Mouse (Mus musculus) midbrain, embryonic 15.5 days (tissue): ENCODE results near the gene Rasl11a. TPM values are rescaled to one million over a fixed set of nuclear protein-coding genes. Genes with fewer than 3 reads are reported as not detected.
A peak's percentile ranks its signal among the peaks of the same experiment; 100 is the strongest.
"Not testable (repeated sequence)": the region's sequence is repeated elsewhere in the genome, so short reads cannot be mapped to it uniquely, and the experiment has no call there.

ENCODE experiments used
- ATAC-seq: fragments of 200-750 bp; cut with Nextera tagmentation; replicated peaks from 2 replicates; pipeline ENCODE4 v1.8.0; 2017; ENCODE audit warnings: moderate TSS enrichment
- H3K27ac ChIP-seq: fragments of 300-500 bp; sonication (generic); 2 replicates; pipeline ENCODE4 v1.5.1; 2015; ENCODE audit warnings: mild to moderate bottlenecking, inconsistent platforms
- H3K27me3 ChIP-seq: fragments of 300-500 bp; sonication (generic); replicated peaks from 2 replicates; pipeline ENCODE4 v1.6.1; 2015; ENCODE audit warnings: inconsistent platforms
- H3K36me3 ChIP-seq: fragments of 300-500 bp; sonication (generic); replicated peaks from 2 replicates; pipeline ENCODE4 v1.6.1; 2015; ENCODE audit warnings: inconsistent platforms
- H3K4me1 ChIP-seq: fragments of 300-500 bp; sonication (generic); 2 replicates; pipeline ENCODE4 v1.6.1; 2015; ENCODE audit warnings: inconsistent platforms
- H3K4me2 ChIP-seq: fragments of 300-500 bp; sonication (generic); 2 replicates; pipeline ENCODE4 v1.6.1; 2015; ENCODE audit warnings: inconsistent platforms, mild to moderate bottlenecking, moderate library complexity
- H3K4me3 ChIP-seq: fragments of 300-500 bp; sonication (generic); 2 replicates; pipeline ENCODE4 v1.5.1; 2015; ENCODE audit warnings: mild to moderate bottlenecking, inconsistent platforms
- H3K9ac ChIP-seq: fragments of 300-500 bp; sonication (generic); 2 replicates; pipeline ENCODE4 v1.6.1; 2015; ENCODE audit warnings: mild to moderate bottlenecking, inconsistent platforms
- H3K9me3 ChIP-seq: fragments of 300-500 bp; sonication (generic); 2 replicates; pipeline ENCODE4 v1.6.1; 2016; ENCODE audit warnings: inconsistent platforms
- WGBS: fragments of 180-500 bp; shearing (Covaris S2); methylation state at CpG from one replicate; pipeline ENCODE4 v1.1.7; 2015; ENCODE audit warnings: mixed read lengths; 5-methylcytosine and 5-hydroxymethylcytosine counted together
- polyA plus RNA-seq: library from polyadenylated mRNA; unstranded; fragments of >200 nt; fragmentation: Nextera tagmentation; extraction: Ambion mirVana; gene quantifications from 2 replicates; pipeline ENCODE4 v1.2.1, GENCODE M21; 2015

Rasl11a gene
- polyA plus RNA-seq, 1 experiment from 2014 or later, result 7.4 TPM

DNA sequence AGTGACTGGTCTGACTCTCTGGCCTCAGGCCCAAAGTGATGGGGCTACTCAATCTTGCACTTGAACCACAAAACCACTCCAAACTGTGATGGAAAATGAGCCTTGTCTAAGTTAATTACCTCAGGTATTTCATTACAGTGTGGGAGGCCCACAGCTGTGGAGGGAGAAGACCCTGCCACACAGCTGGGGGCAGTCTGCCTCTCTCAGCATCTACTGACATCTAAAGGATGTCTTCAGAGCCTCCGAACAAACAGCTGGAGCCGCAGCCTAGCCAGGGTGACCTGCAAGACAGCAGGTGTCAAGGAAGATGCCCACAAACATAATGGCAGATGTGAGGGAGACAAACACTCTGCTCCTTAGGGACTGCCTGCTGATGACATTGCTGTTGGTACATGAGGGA is 31.2 kb downstream of the Rasl11a start:
- 79% methylated on average over 2 of the region's 2 CpGs for WGBS
- Histone ChIP-seq H3K36me3 (no peaks in the 10 kb centered on the region), H3K9ac (no peak overlapping the region), H3K27ac (no peak overlapping the region), H3K27me3 (no peaks in the 10 kb centered on the region), H3K4me3 (no peak overlapping the region), H3K4me1 (no peaks in the 10 kb centered on the region), H3K4me2 (no peak overlapping the region), H3K9me3 (no peaks in the 10 kb centered on the region)
- ATAC-seq, result no peak

DNA sequence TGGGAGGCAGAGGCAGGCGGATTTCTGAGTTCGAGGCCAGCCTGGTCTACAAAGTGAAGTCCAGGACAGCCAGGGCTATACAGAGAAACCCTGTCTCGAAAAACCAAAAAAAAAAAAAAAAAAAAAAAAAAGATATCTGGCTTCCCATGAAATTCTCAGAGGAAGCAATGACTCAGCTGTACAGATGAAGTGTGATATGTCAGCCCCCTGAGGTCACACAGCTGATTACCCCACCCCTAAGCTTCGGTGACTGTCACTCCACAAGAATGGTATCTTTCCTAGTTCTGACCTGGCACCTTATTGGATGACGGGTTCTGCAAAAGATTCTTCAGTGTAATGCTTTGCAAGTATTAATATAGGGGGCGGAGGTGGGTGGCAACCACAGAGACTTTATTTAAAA is 33.0 kb downstream of the Rasl11a start:
- H3K9me3 ChIP-seq, H3K4me2 ChIP-seq, H3K4me3 ChIP-seq, H3K4me1 ChIP-seq, H3K9ac ChIP-seq, H3K27me3 ChIP-seq, ATAC-seq, H3K27ac ChIP-seq, H3K36me3 ChIP-seq: not testable (repeated sequence)
- 76% methylated on average over 5 of the region's 6 CpGs for WGBS

DNA sequence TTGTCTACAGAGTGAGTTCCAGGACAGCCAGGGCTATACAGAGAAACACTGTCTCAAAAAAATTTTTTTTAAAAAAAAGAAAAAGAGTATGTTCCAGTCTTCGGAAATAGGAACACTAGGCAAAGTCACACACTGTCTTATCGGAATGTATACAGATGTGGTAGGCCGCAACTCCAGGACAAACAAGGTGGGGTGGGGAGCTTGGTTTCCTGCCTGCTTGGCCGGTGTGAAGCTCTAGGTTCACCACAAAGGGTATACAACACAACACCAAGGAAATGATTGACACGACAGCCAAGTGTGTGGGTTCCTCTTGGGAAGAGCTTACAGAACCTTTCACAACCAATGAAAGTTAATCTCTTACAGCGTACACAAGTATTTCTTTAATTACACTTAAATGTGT is 37.4 kb downstream of the Rasl11a start:
- no peak overlapping the region for H3K4me2 ChIP-seq
- H3K36me3 ChIP-seq, result no peaks in the 10 kb centered on the region
- H3K4me1 ChIP-seq, result no peaks in the 10 kb centered on the region
- no peak overlapping the region for H3K27ac ChIP-seq
- no peaks in the 10 kb centered on the region for H3K27me3 ChIP-seq
- no peak overlapping the region for H3K4me3 ChIP-seq
- no peak for ATAC-seq
- H3K9ac ChIP-seq, result no peak overlapping the region
- H3K9me3 ChIP-seq, result no peaks in the 10 kb centered on the region
- 90% methylated on average over 6 of the region's 6 CpGs for WGBS

GRCm38 (mm10) chr5:146883053-146883452 is 38.2 kb downstream of the Rasl11a start:
- Histone ChIP-seq H3K27ac (no peak overlapping the region), H3K36me3 (no peaks in the 10 kb centered on the region), H3K4me3 (no peak overlapping the region), H3K27me3 (no peaks in the 10 kb centered on the region), H3K9ac (no peak overlapping the region), H3K9me3 (no peaks in the 10 kb centered on the region), H3K4me1 (no peaks in the 10 kb centered on the region), H3K4me2 (no peak overlapping the region)
- no peak for ATAC-seq
- WGBS, result 78% methylated on average over 7 of the region's 7 CpGs

DNA sequence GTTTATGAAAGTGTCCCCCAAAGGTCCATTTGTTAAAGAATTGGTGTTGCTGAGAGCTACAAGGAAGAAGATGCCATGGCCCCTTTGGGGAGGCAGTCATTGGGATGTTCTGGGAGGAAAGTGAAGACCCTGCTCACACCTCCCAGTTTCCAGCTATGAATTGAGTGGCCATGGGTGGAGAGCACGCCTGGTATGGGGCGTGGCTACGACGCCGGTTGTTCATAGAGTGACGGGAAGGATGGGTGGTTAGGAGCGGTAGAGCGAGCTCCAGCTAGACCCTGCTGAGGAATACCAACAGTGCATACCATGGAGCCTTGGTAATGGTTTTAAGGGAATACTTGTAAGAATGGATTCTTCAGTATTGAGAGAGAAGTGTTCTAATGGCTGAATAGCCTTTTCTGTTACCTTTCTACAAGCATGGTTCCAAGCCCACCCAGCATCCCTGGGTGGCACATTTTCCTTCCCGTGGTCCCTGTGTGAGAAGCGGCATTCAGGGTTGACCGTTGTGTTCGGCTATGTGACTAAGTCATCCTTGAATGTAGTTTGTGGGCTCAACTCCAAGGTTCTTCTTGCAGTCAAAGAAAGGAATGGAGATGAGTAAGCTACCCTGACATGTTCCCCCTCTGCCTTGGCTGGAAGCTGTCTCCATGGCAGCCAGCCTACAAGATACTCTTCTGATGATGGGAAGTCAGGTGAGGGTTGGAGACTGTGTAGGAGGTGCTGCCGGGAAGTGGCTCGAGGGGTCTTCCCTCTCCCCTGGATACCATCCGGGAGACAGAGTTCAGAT is 38.8 kb downstream of the Rasl11a start:
- H3K27ac ChIP-seq, result no peak overlapping the region
- no peaks in the 10 kb centered on the region for H3K4me1 ChIP-seq
- no peaks in the 10 kb centered on the region for H3K36me3 ChIP-seq
- H3K9ac ChIP-seq, result no peak overlapping the region
- no peaks in the 10 kb centered on the region for H3K27me3 ChIP-seq
- H3K4me3 ChIP-seq, result no peak overlapping the region
- ATAC-seq, result no peak
- WGBS, result 88% methylated on average over 15 of the region's 15 CpGs
- no peaks in the 10 kb centered on the region for H3K9me3 ChIP-seq
- no peak overlapping the region for H3K4me2 ChIP-seq

GRCm38 (mm10) chr5:146891127-146891526 is 46.3 kb downstream of the Rasl11a start:
- 12% methylated on average over 14 of the region's 14 CpGs for WGBS
- H3K4me3 ChIP-seq, result no peak overlapping the region
- H3K27ac ChIP-seq, result no peak overlapping the region
- 0 out of 2 replicates have a peak overlapping the region, but pooled peaks have one; percentile 13 for H3K4me2 ChIP-seq
- H3K9me3 ChIP-seq, result no peaks in the 10 kb centered on the region
- ATAC-seq, result no peak
- no peaks in the 10 kb centered on the region for H3K27me3 ChIP-seq
- no peak overlapping the region for H3K9ac ChIP-seq
- no peaks in the 10 kb centered on the region for H3K36me3 ChIP-seq
- H3K4me1 ChIP-seq, result no peaks in the 10 kb centered on the region

DNA sequence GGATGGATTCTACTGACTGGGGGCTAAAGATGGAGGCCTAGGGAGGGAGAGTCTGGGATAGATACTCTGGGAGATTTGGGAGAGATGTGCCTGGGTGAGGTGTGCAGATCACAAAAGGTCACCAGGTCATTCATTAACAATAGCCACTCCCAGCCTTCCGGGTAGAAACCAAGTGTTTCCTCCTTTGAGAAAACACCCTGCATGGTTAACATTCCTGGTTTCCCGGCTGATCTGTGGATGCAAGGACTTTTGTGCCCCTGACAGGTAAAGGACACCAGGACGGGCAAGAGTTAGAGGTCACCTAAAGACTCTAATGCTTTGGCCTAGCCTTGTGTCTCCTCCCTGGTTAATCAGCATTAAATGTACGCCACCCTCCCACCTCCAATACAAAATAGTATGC is 48.0 kb downstream of the Rasl11a start:
- Histone ChIP-seq H3K4me3 (no peak overlapping the region), H3K36me3 (no peaks in the 10 kb centered on the region), H3K27me3 (no peaks in the 10 kb centered on the region), H3K9ac (no peak overlapping the region), H3K27ac (no peak overlapping the region), H3K4me1 (no peaks in the 10 kb centered on the region), H3K4me2 (no peak overlapping the region), H3K9me3 (no peaks in the 10 kb centered on the region)
- no peak for ATAC-seq
- WGBS, result 90% methylated on average over 4 of the region's 4 CpGs

DNA sequence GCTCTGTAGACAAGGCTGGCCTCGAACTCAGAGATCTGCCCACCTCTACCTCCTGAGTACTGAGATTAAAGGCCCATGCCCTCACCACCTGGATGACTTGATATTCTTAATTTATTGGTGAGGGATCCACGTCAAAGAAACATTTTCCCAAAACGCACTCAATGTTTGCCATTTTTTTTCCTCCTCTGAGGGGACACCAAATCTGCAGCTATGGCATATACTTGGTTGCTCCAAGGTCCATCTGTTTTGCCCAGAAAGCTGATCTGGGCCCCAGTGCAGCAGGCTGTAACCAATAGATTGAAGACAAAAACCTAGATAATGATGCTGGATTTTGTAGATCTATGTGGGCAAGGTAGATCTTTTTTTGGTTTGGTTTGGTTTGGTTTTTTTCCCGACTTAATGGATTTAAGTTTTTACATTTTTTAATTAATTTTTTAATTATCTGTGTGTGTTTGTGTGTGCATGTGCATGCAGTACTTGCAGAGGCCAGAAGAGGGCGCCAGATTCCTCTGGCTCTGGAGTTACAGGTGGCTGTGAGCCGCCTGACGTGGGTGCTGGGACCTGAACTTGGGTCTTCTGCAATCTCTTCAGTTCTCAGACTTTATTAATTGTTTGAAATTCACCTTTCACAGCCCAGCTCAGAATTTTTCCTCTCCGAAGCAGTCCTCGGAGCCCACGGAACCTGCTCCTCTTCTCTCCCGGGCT is 48.8 kb downstream of the Rasl11a start:
- H3K36me3 ChIP-seq, result no peaks in the 10 kb centered on the region
- H3K4me1 ChIP-seq, result no peaks in the 10 kb centered on the region
- WGBS, result 86% methylated on average over 11 of the region's 11 CpGs
- H3K9me3 ChIP-seq, result no peaks in the 10 kb centered on the region
- H3K27me3 ChIP-seq, result no peaks in the 10 kb centered on the region
- H3K9ac ChIP-seq, result no peak overlapping the region
- H3K4me2 ChIP-seq, result no peak overlapping the region
- no peak overlapping the region for H3K4me3 ChIP-seq
- H3K27ac ChIP-seq, result no peak overlapping the region
- ATAC-seq, result no peak

GRCm38 (mm10) chr5:146895667-146896066 is 50.8 kb downstream of the Rasl11a start:
- not testable (repeated sequence) for ATAC-seq, H3K36me3 ChIP-seq
- WGBS, result 91% methylated on average over 16 of the region's 16 CpGs

DNA sequence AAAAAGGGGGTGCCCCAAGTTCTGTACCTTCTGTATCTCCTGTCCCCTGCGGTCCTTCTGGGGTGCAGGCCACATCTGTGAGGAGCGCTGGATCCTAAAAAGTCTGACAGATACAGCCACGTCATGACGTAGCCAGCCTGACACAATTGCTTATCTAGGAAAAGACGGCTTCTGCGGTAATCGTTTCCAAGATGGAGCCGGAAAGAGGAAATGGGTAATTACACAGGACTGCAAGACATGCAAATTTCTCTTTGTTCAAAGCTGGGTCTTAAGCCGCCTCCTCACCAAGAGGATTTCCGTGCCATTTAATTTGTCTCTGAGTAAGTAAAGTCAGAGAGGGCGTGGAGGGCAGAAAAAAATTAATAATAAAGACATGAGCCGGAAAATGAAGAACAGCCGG is 52.1 kb downstream of the Rasl11a start:
- no peak for ATAC-seq
- Histone ChIP-seq H3K27me3 (no peaks in the 10 kb centered on the region), H3K36me3 (no peaks in the 10 kb centered on the region), H3K4me1 (no peaks in the 10 kb centered on the region), H3K9ac (no peak overlapping the region), H3K4me2 (no peak overlapping the region), H3K9me3 (no peaks in the 10 kb centered on the region), H3K4me3 (no peak overlapping the region), H3K27ac (no peak overlapping the region)
- WGBS, result 72% methylated on average over 13 of the region's 13 CpGs

More at GRCm38 (mm10) chr5:146895667-146896066, 50.8 kb downstream of the Rasl11a start:
- not testable (repeated sequence) for H3K9ac ChIP-seq, H3K27ac ChIP-seq, H3K4me3 ChIP-seq, H3K27me3 ChIP-seq, H3K4me1 ChIP-seq, H3K9me3 ChIP-seq, H3K4me2 ChIP-seq
